Mouse (Mus musculus) hindbrain, postnatal 0 days (tissue): ENCODE measurements around the gene Ptges2. TPM values are rescaled to one million over a fixed set of nuclear protein-coding genes. Genes with fewer than 3 reads are reported as not detected.
"Not testable (repeated sequence)": the region's sequence is repeated elsewhere in the genome, so short reads cannot be mapped to it uniquely, and the experiment has no call there.

ENCODE experiments used
- ATAC-seq: fragments of 200-750 bp; cut with Nextera tagmentation; 2 replicates; pipeline ENCODE4 v1.8.0; 2017; ENCODE audit warnings: mild to moderate bottlenecking, moderate TSS enrichment, moderate library complexity
- DNase-seq: peaks from one replicate; pipeline ENCODE4 v3.0.0-alpha.2; 2015; ENCODE audit warnings: low spot score
- H3K27ac ChIP-seq: fragments of 300-500 bp; sonication (generic); 2 replicates; pipeline ENCODE4 v1.5.1; 2014; ENCODE audit warnings: mild to moderate bottlenecking
- H3K27me3 ChIP-seq: fragments of 300-500 bp; sonication (generic); 2 replicates; pipeline ENCODE4 v1.6.1; 2014; ENCODE audit warnings: low read length, mixed read lengths; ENCODE audit not compliant: insufficient read depth
- H3K36me3 ChIP-seq: fragments of 300-500 bp; sonication (generic); 2 replicates; pipeline ENCODE4 v1.6.1; 2014; ENCODE audit warnings: low read length, mixed read lengths; ENCODE audit not compliant: insufficient read depth
- H3K4me1 ChIP-seq: fragments of 300-500 bp; sonication (generic); 2 replicates; pipeline ENCODE4 v1.6.1; 2014; ENCODE audit warnings: antibody characterized with exemption, low read length, mixed read lengths; ENCODE audit not compliant: insufficient read depth
- H3K4me2 ChIP-seq: fragments of 300-500 bp; sonication (generic); 2 replicates; pipeline ENCODE4 v1.6.1; 2014; ENCODE audit warnings: low read depth, mild to moderate bottlenecking, low read length, moderate library complexity, mixed read lengths
- H3K4me3 ChIP-seq: fragments of 300-500 bp; sonication (generic); 2 replicates; pipeline ENCODE4 v1.5.1; 2014; ENCODE audit warnings: low read length
- H3K9ac ChIP-seq: fragments of 300-500 bp; sonication (generic); replicated peaks from 2 replicates; pipeline ENCODE4 v1.6.1; 2014; ENCODE audit warnings: mild to moderate bottlenecking, low read length, moderate library complexity, mixed read lengths
- H3K9me3 ChIP-seq: fragments of 300-500 bp; sonication (generic); 2 replicates; pipeline ENCODE4 v1.6.1; 2016; ENCODE audit warnings: low read length, mixed read lengths
- CTCF ChIP-seq: IDR thresholded peaks from 2 replicates; pipeline ENCODE4 v1.5.1; 2016; ENCODE audit warnings: antibody characterized with exemption, control low read depth, low read depth
- WGBS: fragments of 180-500 bp; shearing (Covaris S2); extraction: QIAGEN DNeasy Blood & Tissue Kit; methylation state at CpG from one replicate; pipeline ENCODE4 v1.1.7; 2014; 5-methylcytosine and 5-hydroxymethylcytosine counted together
- polyA plus RNA-seq: library from polyadenylated mRNA; unstranded; fragments of >200 nt; fragmentation: Nextera tagmentation; extraction: Ambion mirVana; gene quantifications from 2 replicates; pipeline ENCODE4 v1.2.1, GENCODE M21; 2015
- total RNA-seq: library from RNA; depleted of rRNA; stranded (reverse); fragments of >200 nt; gene quantifications from 2 replicates; pipeline ENCODE4 v1.2.3, GENCODE M21; 2014

The Ptges2 gene
- total and polyA plus RNA-seq, 2 experiments from 2014 or later, result 41.3 to 55.6 TPM

DNA sequence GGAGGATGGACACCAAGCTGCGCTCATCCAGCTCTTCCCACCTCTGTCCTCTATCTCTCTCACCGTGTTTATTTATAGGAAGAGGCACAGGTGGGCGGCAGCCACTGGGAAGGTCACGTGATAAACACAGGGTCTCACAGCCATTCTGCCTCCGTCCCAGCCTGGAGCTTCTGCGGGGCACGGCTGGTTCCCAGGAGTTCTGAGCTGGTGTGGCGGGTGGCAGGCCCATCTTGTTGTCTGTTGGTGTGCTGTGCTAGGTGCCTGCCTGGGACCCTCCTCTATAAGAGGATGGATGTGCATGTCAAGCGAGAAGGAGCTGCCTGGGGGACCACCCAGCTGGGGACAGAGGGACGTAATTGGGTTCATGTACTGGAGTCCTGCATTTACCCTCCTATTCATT lies 37.3 kb upstream of the Ptges2 start:
- Histone ChIP-seq H3K4me2 (no peak overlapping the region), H3K27me3 (peaks cover 5% of the 10 kb centered on the region; the same call in 1 of the 2 replicates), H3K36me3 (no peaks in the 10 kb centered on the region), H3K4me1 (no peaks in the 10 kb centered on the region), H3K4me3 (no peak overlapping the region), H3K27ac (no peak overlapping the region), H3K9me3 (no peaks in the 10 kb centered on the region), H3K9ac (no peak overlapping the region)
- whole genome bisulfite sequencing, result 66% methylated on average over 10 of the region's 10 CpGs
- DNase-seq (no peak), ATAC-seq (no peak)
- no peak for TF ChIP-seq CTCF

DNA sequence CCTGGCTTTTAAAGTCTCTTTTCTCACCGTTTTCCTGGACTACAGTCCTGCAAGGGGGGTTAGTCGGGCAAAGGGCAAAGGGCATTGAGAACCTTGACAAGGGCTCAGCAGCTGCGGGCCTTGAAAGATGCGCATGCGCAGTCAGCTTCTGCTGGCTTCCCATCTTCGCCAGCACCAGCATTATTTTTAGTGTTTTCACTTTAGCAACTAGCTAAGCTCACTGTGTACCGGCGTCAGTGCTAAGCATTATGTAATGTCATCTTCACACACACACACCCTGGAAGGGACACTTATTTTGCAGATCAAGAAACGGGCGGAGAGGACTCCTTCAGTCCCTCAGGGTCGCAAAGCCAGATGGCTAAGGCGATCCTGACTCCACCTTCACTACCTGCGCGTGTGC lies 35.0 kb upstream of the Ptges2 start:
- TF ChIP-seq CTCF, result no peak
- Histone ChIP-seq H3K27me3 (peaks cover 5% of the 10 kb centered on the region; the same call in 1 of the 2 replicates), H3K4me3 (peak overlapping the region; percentile 35), H3K4me2 (peak overlapping the region; percentile 69), H3K4me1 (peaks cover 8% of the 10 kb centered on the region), H3K9ac (0 out of 2 replicates have a peak overlapping the region, but pooled peaks have one; percentile 13), H3K36me3 (no peaks in the 10 kb centered on the region), H3K9me3 (no peaks in the 10 kb centered on the region), H3K27ac (no peak overlapping the region)
- WGBS, result 3% methylated on average over 14 of the region's 14 CpGs
- DNase-seq, result peak; percentile 77
- no peak for ATAC-seq

DNA sequence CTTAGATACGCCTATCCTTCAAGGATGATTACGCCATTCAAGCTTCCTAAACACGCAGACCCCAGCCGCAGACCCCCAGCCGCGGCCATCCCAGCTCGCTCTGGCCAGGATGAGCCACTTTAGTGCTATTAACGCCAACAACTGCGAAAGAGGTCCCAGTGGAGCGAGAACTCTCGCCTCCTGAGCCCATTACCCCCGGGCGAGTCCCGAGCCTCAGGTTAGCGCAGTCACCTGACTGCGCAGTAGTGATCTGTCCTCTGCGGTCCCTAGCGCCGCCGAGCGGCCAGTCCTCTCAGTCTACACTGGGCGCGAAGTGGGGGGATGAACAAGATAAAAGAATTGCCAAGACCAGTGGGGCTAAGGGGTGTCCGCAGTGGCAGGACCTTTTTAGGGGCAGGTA lies 34.3 kb upstream of the Ptges2 start:
- H3K4me2 ChIP-seq, result peak overlapping the region; percentile 69
- H3K27ac ChIP-seq, result no peak overlapping the region
- DNase-seq (peak; percentile 69), ATAC-seq (peak; percentile 50)
- H3K9ac ChIP-seq, result 0 out of 2 replicates have a peak overlapping the region, but pooled peaks have one; percentile 13
- peaks cover 5% of the 10 kb centered on the region; the same call in 1 of the 2 replicates for H3K27me3 ChIP-seq
- H3K4me3 ChIP-seq, result peak overlapping the region; percentile 35
- H3K4me1 ChIP-seq, result peaks cover 8% of the 10 kb centered on the region
- no peaks in the 10 kb centered on the region for H3K36me3 ChIP-seq
- WGBS, result 3% methylated on average over 24 of the region's 24 CpGs
- TF ChIP-seq CTCF, result peak; percentile 61
- H3K9me3 ChIP-seq, result no peaks in the 10 kb centered on the region

DNA sequence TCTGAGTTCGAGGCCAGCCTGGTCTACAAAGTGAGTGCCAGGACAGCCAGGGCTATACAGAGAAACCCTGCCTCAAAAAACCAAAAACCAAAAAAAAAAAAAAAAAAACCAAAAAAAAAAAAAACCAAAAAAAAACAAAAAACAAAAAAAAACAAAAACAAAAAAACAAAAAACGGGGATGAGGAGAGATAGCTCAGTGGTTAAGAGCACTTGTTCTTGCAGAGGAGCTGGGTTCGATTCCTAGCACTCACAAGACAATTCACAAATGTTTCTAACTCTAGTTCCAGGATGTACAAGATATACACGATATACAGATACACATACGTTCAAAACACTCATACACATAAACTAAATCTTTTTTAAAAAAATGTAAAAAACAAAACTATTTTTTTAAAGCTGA lies 33.4 kb upstream of the Ptges2 start:
- DNase-seq, H3K27me3 ChIP-seq, H3K9me3 ChIP-seq, ATAC-seq, H3K4me1 ChIP-seq, H3K36me3 ChIP-seq: not testable (repeated sequence)
- peak overlapping the region; percentile 82 for H3K9ac ChIP-seq
- 44% methylated on average over 5 of the region's 5 CpGs for WGBS
- peak overlapping the region; percentile 81 for H3K4me2 ChIP-seq
- H3K4me3 ChIP-seq, result peak overlapping the region; percentile 83
- H3K27ac ChIP-seq, result peak overlapping the region; percentile 88; the same call in 1 of the 2 replicates

DNA sequence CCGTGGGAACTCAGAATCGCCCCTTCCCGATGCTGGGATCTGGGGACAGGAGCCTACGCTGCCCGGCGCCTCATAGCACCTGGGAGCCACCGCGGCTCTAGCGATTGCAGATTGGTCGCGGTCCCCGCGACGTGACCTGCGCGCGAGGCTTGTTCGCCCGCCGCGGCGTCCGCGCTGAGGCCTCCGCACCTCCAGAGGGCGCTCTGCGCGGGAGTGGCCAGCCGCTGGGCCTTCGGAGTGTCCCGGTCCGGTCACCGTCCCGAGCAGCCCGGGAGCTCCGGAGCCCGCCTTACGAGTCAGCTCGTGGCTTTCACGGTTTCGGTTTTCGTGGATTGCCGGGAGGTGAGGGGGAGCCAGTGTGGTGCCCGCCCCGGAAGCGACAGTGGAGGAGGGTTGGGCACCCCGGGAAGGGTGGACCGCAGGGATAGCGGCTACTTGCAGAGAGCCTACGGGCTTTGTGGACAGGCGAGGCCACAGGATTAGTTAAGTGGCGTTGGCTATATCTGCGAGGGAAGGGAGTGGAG lies 32.8 kb upstream of the Ptges2 start:
- peaks cover 11% of the 10 kb centered on the region; the same call in 1 of the 2 replicates for H3K36me3 ChIP-seq
- peak overlapping the region; percentile 82 for H3K9ac ChIP-seq
- peaks cover 8% of the 10 kb centered on the region for H3K4me1 ChIP-seq
- DNase-seq, result peak; percentile 93
- ATAC-seq, result peak; percentile 87
- H3K27me3 ChIP-seq, result peaks cover 5% of the 10 kb centered on the region; the same call in 1 of the 2 replicates
- WGBS, result under 1% methylated on average over 52 of the region's 53 CpGs
- no peaks in the 10 kb centered on the region for H3K9me3 ChIP-seq
- H3K27ac ChIP-seq, result peak overlapping the region; percentile 88
- H3K4me3 ChIP-seq, result peak overlapping the region; percentile 83
- H3K4me2 ChIP-seq, result peak overlapping the region; percentile 81
- TF ChIP-seq CTCF, result peak; percentile 68

DNA sequence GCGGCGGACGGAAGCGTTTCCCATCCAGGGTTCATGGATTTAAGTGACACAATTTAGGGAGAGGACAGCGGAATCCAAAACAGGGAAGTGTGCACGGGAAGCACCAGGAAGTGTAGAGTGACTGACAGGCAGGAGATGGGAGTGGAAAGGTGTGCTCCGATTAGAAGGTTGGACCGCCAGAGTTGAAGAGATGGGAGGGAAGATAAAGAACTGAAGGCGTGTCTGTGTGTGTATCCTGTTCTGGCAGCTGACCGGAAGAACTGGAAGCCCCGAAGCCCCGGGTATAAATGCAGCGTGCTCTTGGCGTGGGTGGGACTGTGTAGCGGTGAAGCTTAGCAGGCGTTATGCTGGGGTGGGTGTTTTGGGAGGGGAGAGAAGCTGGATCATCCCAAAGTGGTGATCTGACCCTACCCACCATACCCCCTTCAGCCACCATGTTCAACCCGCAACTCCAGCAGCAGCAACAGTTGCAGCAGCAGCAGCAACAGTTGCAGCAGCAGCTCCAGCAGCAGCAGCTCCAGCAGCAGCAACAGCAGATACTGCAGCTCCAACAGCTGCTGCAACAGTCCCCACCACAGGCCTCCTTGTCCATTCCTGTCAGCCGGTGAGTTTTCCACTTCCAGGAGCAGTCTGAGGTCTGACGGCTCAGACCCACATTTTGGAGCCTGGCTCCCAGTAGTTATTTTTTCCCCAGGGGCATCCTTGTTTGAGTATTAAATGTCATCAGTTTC lies 32.2 kb upstream of the Ptges2 start:
- ATAC-seq (peak; percentile 13), DNase-seq (no peak)
- Histone ChIP-seq H3K9me3 (no peaks in the 10 kb centered on the region), H3K4me2 (peak overlapping the region; percentile 81), H3K27ac (peak overlapping the region; percentile 88), H3K36me3 (peaks cover 15% of the 10 kb centered on the region; the same call in 1 of the 2 replicates), H3K4me3 (peak overlapping the region; percentile 83), H3K9ac (peak overlapping the region; percentile 82), H3K4me1 (peaks cover 8% of the 10 kb centered on the region), H3K27me3 (peaks cover 5% of the 10 kb centered on the region; the same call in 1 of the 2 replicates)
- 10% methylated on average over 19 of the region's 19 CpGs for WGBS
- no peak for TF ChIP-seq CTCF
